Mouse (Mus musculus) heart, adult 11 months (tissue): ENCODE measurements at regions not wholly inside any gene's neighbourhood (a gene's known extent, or its start where the extent isn't known, plus 50 kb on each side); places are given as distances from the start of the nearest gene placed in this dataset.
"Not testable (repeated sequence)": the region's sequence is repeated elsewhere in the genome, so short reads cannot be mapped to it uniquely, and the experiment has no call there.

Experiments used
- DNase-seq: peaks from one replicate; pipeline ENCODE4 v3.0.0; 2022

DNA sequence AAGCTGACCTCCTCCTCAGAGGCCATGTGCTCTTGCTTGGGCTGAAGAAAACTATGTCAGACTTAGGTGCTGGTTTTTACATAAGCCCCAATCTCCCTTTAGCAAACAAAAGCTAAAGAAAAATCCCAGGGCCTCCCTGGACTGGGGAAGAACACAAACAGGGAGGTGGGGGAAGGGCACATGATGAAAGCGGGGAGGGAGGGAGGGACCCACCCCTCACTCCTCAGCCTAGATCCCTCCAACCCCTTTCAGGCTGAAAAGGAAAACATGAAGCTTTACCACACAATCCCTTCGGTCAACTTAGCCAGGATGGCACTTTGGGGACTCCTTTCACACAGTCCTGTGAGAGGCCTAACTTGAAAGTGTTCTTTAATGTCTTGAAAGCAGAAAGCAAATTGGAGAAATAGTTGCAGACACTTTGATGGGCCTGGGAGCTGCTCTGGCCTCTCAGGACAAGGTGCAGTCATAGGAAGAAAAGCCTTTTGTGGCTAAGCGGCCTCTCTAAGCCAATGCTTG is 291.9 kb upstream of the Rnf32 start:
- peak; percentile 58 for DNase-seq

DNA sequence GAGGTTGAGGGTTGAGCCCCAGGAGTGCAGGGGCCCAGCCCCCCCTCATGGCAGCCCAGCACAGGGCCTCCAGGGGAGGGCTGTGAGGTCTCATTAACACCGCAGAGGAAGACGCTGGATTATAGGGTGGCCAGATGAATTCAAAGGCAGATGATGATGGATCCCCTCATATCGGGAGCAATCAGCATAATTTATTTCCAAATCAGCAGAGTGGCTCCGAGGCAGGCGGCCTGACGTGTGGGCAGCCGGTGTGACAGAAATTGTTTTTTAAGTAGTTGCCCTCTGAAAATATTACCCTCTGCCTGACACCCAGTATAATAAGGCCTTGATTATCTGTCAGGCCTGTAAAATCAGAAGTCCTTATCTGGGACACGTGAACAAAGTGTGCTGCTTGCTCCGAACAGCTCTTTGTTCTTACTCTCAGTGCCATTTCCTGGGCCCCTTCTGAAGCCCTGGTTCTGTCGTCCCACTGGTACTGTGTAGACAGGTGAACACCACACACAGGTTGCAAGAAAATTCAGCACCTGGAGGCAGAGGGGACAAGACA is 303.0 kb upstream of the Rnf32 start:
- DNase-seq = no peak

DNA sequence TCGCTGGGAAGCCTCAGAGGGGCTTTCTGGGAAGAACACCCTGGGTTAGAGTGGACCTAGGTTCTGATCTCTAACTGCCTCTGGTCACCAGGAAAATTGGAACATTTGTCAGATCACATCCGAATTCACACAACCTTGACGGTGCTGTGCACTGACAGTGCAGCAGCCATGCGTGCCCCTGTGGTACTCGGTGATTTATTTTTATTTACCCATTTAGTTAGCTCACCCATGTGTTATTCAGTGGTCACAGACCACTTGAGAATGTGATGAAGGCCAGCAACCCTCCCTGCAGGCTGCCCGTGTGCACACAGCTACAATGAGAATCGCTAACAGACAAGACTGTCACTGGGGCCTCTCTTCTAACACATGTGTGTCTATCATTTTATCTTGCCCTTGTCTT is 303.8 kb upstream of the Rnf32 start:
- no peak for DNase-seq

GRCm38 (mm10) chr5:28884746-28885365 is 310.9 kb upstream of the Rnf32 start:
- peak; percentile 94 for DNase-seq

- no peak for DNase-seq
Measured at GRCm38 (mm10) chr5:28876199-28876598, 319.6 kb upstream of the Rnf32 start.

- peak; percentile 70 for DNase-seq
Measured at GRCm38 (mm10) chr5:28873600-28874265, 322.1 kb upstream of the Rnf32 start.

GRCm38 (mm10) chr5:28859604-28860371 is 336.0 kb upstream of the Rnf32 start:
- peak; percentile 68 for DNase-seq

- DNase-seq = no peak
Measured at GRCm38 (mm10) chr5:28838141-28838925, 357.5 kb upstream of the Rnf32 start.

DNA sequence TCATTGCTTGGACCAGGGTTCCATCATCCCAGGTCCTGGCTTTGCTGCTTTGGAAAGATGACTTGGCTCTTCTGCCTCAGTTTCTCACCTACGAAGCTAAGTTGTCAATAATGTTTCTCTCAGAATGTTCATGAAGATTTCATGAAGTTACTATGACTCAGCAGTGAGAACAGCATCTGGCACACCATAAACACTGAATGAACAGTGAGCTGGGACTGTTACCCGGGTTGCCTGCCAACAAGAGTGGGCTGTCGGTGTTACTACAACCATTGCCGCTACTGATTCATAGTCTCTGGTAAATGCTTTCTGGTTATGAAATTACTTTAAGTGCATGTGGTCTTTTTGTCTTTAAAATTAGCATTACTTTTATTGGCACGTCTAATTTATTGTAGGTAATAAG is 352.0 kb upstream of the Shh start:
- DNase-seq = no peak

DNA sequence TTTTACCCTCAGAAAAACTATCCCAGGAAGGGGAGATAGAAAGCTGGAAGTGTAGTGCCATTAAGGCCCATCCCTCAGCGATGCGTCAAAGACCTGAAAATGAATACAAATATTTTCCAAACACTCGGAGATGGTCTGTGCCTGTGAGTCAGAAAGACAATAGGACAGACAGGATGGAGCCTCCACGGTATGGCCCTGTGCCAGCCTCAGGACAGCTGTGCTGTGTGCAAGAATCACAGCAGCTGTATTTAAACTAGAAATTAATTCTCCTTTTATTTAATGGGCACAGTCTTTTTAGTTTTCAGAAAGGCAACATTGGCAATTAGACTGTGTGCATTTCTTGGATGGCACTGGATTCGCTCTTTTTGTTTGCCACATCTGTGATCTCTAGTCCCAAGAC is 340.9 kb upstream of the Shh start:
- no peak for DNase-seq

GRCm38 (mm10) chr5:28799464-28799863 is 332.4 kb upstream of the Shh start:
- DNase-seq = no peak

DNA sequence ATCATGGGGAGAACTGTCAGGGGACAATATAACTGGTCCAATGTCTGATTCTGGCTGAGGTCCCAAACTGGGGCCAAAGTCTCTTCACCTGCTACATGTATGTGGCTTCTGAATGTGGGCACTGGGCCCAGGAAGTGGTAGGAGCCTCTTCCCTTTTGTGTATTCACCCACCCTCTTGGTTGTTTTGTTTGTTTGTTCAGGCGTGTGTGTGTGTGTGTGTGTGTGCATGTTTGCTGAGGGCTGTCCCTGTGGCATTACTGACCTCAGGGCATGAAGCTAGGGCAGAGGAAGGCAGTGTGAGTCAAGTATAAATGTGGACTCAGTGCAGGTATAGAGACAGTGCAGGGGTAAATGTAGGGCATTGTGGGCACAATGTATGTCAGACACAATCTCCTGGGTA is 331.3 kb upstream of the Shh start:
- DNase-seq = no peak

GRCm38 (mm10) chr5:28795130-28795758 is 328.2 kb upstream of the Shh start:
- DNase-seq = no peak

GRCm38 (mm10) chr5:28793781-28794180 is 326.7 kb upstream of the Shh start:
- DNase-seq = no peak

- DNase-seq = no peak
Measured at GRCm38 (mm10) chr5:28785347-28786060, 318.4 kb upstream of the Shh start.

- DNase-seq = no peak
Measured at GRCm38 (mm10) chr5:28784339-28784966, 317.4 kb upstream of the Shh start.

- no peak for DNase-seq
Measured at GRCm38 (mm10) chr5:28775648-28776359, 308.7 kb upstream of the Shh start.

DNA sequence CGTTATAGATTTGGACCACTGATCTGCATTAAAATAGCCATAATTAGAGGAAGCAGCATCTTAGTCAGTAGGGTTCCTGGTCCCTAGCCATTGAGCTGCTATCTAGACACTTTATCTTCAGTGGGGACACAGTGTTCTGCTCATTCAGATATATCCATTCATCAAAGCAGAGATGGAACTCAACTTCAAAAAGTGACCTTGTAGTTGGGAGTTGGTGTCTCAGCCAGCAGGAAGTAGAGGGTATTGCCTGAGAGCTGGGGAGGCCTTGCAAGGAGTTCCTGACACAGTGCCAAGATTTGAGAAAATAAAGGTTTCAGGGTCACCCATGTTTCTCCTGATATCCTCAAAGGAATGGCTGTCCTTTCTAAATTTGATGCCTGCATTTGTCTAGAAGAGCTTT is 304.7 kb upstream of the Shh start:
- no peak for DNase-seq

DNA sequence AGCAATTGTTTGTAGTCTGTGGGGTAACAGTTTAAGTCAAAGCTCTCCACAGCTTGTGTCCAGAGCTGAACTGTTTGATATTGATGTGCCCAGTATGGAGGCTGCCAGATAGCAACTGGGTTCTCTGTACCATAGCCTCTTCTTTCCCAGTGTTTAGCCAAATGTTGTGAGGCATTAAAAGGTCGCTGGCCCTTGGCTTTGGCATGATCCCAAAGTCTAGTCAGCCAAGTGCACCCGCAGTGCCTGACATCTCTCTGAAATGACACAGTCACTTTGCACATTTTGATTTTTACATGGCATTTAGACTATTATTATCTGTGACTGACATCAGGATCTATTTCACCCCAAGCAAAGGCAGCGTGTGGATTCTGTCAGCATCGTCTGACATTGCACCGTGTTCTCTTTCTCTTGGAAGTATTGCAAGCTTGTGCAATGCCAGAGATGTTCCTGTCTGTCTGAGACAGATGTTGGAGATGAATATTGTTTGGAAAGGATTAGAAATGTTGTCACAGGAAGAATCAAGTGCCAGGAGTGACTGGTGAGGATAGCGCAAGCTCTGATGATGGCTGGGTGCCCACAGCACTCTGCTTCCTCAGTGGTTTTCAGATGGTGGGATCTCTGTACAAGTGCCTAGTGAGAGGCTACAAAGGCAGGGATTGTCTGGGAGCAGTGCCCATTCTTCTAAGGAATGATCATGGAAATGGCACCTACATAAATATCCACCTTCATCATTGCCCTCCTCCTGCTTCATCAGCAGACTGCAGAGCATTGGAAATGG is 289.3 kb upstream of the Shh start:
- DNase-seq = no peak

DNA sequence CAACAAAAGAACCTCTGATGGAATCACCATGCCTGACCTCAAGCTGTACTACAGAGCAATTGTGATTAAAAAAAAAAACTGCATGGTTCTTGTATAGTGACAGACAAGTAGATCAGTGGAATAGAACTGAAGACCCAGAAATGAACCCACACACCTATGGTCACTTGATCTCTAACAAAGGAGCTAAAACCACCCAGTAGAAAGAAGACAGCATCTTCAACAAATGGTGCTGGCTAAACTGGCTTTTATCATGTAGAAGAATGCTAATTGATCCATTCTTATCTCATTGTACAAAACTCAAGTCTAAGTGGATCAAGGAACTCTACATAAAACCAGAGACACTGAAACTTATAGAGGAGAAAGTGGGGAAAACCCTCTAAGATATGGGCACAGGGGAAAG is 284.8 kb upstream of the Shh start:
- DNase-seq = not testable (repeated sequence)
